Mouse (Mus musculus) liver, adult 2 months (tissue): ENCODE measurements around the gene Calcoco1. TPM values are rescaled to one million over a fixed set of nuclear protein-coding genes. Genes with fewer than 3 reads are reported as not detected.

Experiments used
- DNase-seq: peaks from one replicate; pipeline ENCODE4 v3.0.0-alpha.2; 2011; ENCODE audit warnings: low read depth, low spot score; ENCODE audit errors: extremely low read depth
- H3K27ac ChIP-seq: fragments of 200-500 bp; replicated peaks from 2 replicates; pipeline ENCODE4 v1.5.1; 2012; ENCODE audit warnings: low read depth, mild to moderate bottlenecking, control low read depth, inconsistent platforms, low read length; ENCODE audit not compliant: insufficient read depth
- H3K27me3 ChIP-seq: fragments of 200-500 bp; 2 replicates; pipeline ENCODE4 v1.6.1; 2012; ENCODE audit warnings: mild to moderate bottlenecking, moderate library complexity, low read length, inconsistent platforms; ENCODE audit not compliant: control insufficient read depth, insufficient read depth
- H3K36me3 ChIP-seq: fragments of 200-500 bp; 2 replicates; pipeline ENCODE4 v1.6.1; 2012; ENCODE audit warnings: low read length, inconsistent platforms; ENCODE audit not compliant: control insufficient read depth, insufficient read depth
- H3K4me1 ChIP-seq: fragments of 200-500 bp; 2 replicates; pipeline ENCODE4 v1.6.1; 2011; ENCODE audit warnings: low read length; ENCODE audit not compliant: control insufficient read depth, insufficient read depth
- H3K4me3 ChIP-seq: fragments of 200-500 bp; 2 replicates; pipeline ENCODE4 v1.5.1; 2011; ENCODE audit warnings: low read depth, mild to moderate bottlenecking, control low read depth, low read length, moderate library complexity; ENCODE audit not compliant: insufficient read depth
- H3K79me2 ChIP-seq: fragments of 200-500 bp; 2 replicates; pipeline ENCODE4 v1.6.1; 2012; ENCODE audit warnings: inconsistent platforms, mild to moderate bottlenecking, low read length, moderate library complexity; ENCODE audit not compliant: control insufficient read depth, insufficient read depth
- H3K9ac ChIP-seq: fragments of 200-500 bp; 2 replicates; pipeline ENCODE4 v1.6.1; 2012; ENCODE audit warnings: low read depth, mild to moderate bottlenecking, control low read depth, inconsistent platforms, low read length
- CTCF ChIP-seq: fragments of 200-500 bp; IDR thresholded peaks from 2 replicates; pipeline ENCODE4 v1.5.1; 2011; ENCODE audit warnings: low read depth, low read length, control low read depth
- POLR2A ChIP-seq: fragments of 200-500 bp; IDR thresholded peaks from 2 replicates; pipeline ENCODE4 v1.6.1; 2011; ENCODE audit warnings: low read length, control low read depth; ENCODE audit not compliant: insufficient read depth; ENCODE audit errors: extremely low read depth
- WGBS: fragments of 180-500 bp; shearing (Covaris S2); methylation state at CpG from one replicate; pipeline ENCODE4 v1.1.7; 2018; 5-methylcytosine and 5-hydroxymethylcytosine counted together
- polyA plus RNA-seq: library from polyadenylated mRNA; depleted of rRNA; stranded (reverse); fragments of >200 nt; gene quantifications from 2 replicates; pipeline ENCODE4 v1.2.3, GENCODE M21; 2012
- total RNA-seq: library from RNA; depleted of rRNA; stranded (reverse); fragments of >200 nt; gene quantifications from 2 replicates; pipeline ENCODE4 v1.2.3, GENCODE M21; 2014

Gene Calcoco1
- total and polyA plus RNA-seq, 2 experiments = 20.5 to 22.8 TPM

- H3K27me3 ChIP-seq = peaks cover 13% of the 10 kb centered on the region; the same call in 1 of the 2 replicates
- no peak overlapping the region for H3K4me3 ChIP-seq
- TF ChIP-seq POLR2A (no peak), CTCF (no peak)
- no peak overlapping the region for H3K9ac ChIP-seq
- DNase-seq = peak; percentile 75
- H3K27ac ChIP-seq = no peak overlapping the region
- H3K36me3 ChIP-seq = no peaks in the 10 kb centered on the region
- 1% methylated on average over 11 of the region's 11 CpGs for WGBS
- no peaks in the 10 kb centered on the region for H3K79me2 ChIP-seq
- peaks cover 3% of the 10 kb centered on the region; the same call in 1 of the 2 replicates for H3K4me1 ChIP-seq
These were observed 28.4 kb downstream of the Calcoco1 start for GRCm38 (mm10) chr15:102693600-102693999.

- Histone ChIP-seq H3K4me1 (peaks cover 3% of the 10 kb centered on the region; the same call in 1 of the 2 replicates), H3K36me3 (no peaks in the 10 kb centered on the region), H3K4me3 (peak overlapping the region; percentile 41; the same call in 1 of the 2 replicates), H3K9ac (no peak overlapping the region), H3K27ac (no peak overlapping the region), H3K27me3 (peaks cover 13% of the 10 kb centered on the region; the same call in 1 of the 2 replicates), H3K79me2 (no peaks in the 10 kb centered on the region)
- DNase-seq = peak; percentile 6
- WGBS = 2% methylated on average over 32 of the region's 32 CpGs
- TF ChIP-seq CTCF = peak; percentile 52
- no peak for TF ChIP-seq POLR2A
These were observed 29.0 kb downstream of the Calcoco1 start for GRCm38 (mm10) chr15:102692991-102693411.

- Histone ChIP-seq H3K27ac (no peak overlapping the region), H3K4me1 (peaks cover 3% of the 10 kb centered on the region; the same call in 1 of the 2 replicates), H3K36me3 (no peaks in the 10 kb centered on the region), H3K27me3 (peaks cover 15% of the 10 kb centered on the region; the same call in 1 of the 2 replicates), H3K79me2 (no peaks in the 10 kb centered on the region), H3K9ac (no peak overlapping the region), H3K4me3 (no peak overlapping the region; the same call in 1 of the 2 replicates)
- DNase-seq = no peak
- WGBS = 4% methylated on average over 26 of the region's 26 CpGs
- TF ChIP-seq CTCF = no peak
- TF ChIP-seq POLR2A = no peak
These were observed 29.6 kb downstream of the Calcoco1 start for GRCm38 (mm10) chr15:102692321-102692804.

GRCm38 (mm10) chr15:102685791-102686190 is 36.2 kb downstream of the Calcoco1 start:
- peaks cover 5% of the 10 kb centered on the region; the same call in 1 of the 2 replicates for H3K27me3 ChIP-seq
- 38% methylated on average over 4 of the region's 4 CpGs for WGBS
- H3K79me2 ChIP-seq = no peaks in the 10 kb centered on the region
- H3K9ac ChIP-seq = no peak overlapping the region
- H3K36me3 ChIP-seq = no peaks in the 10 kb centered on the region
- no peak overlapping the region for H3K4me3 ChIP-seq
- no peak for TF ChIP-seq CTCF
- no peak for TF ChIP-seq POLR2A
- DNase-seq = no peak
- no peak overlapping the region for H3K27ac ChIP-seq
- no peaks in the 10 kb centered on the region for H3K4me1 ChIP-seq

GRCm38 (mm10) chr15:102683670-102684069 is 38.3 kb downstream of the Calcoco1 start:
- whole genome bisulfite sequencing = 22% methylated on average over 1 of the region's 1 CpGs
- H3K4me1 ChIP-seq = no peaks in the 10 kb centered on the region
- H3K9ac ChIP-seq = no peak overlapping the region
- H3K4me3 ChIP-seq = no peak overlapping the region
- H3K27me3 ChIP-seq = peaks cover 5% of the 10 kb centered on the region; the same call in 1 of the 2 replicates
- peak; percentile 47; the same call in 1 of the 2 replicates for TF ChIP-seq CTCF
- no peak for TF ChIP-seq POLR2A
- H3K27ac ChIP-seq = no peak overlapping the region
- no peaks in the 10 kb centered on the region for H3K79me2 ChIP-seq
- DNase-seq = no peak
- no peaks in the 10 kb centered on the region for H3K36me3 ChIP-seq

GRCm38 (mm10) chr15:102676345-102676744 is 45.6 kb downstream of the Calcoco1 start:
- Histone ChIP-seq H3K79me2 (no peaks in the 10 kb centered on the region), H3K27ac (no peak overlapping the region), H3K9ac (no peak overlapping the region), H3K4me1 (no peaks in the 10 kb centered on the region), H3K4me3 (no peak overlapping the region), H3K27me3 (no peaks in the 10 kb centered on the region), H3K36me3 (no peaks in the 10 kb centered on the region)
- 92% methylated on average over 2 of the region's 2 CpGs for WGBS
- DNase-seq = no peak
- TF ChIP-seq CTCF = no peak; the same call in 1 of the 2 replicates
- TF ChIP-seq POLR2A = no peak
